Mouse (Mus musculus): ENCODE data around the gene Auts2. TPM values are rescaled to one million over a fixed set of nuclear protein-coding genes. Genes with fewer than 3 reads are reported as not detected.
A peak's percentile ranks its signal among the peaks of the same experiment; 100 is the strongest.

Auts2 gene
- polyA plus RNA-seq, 1 experiment from 2014 or later: 4.9 TPM

- no peak overlapping the region for H3K4me2 ChIP-seq (replicated peaks; ENCODE audit: low read depth)
- no peak overlapping the region for H3K4me3 ChIP-seq (ENCODE audit: low read depth, low read length)
- no peaks in the 10 kb centered on the region for H3K9me3 ChIP-seq (ENCODE audit: control insufficient read depth)
- no peak for ATAC-seq
- H3K27me3 ChIP-seq (replicated peaks; ENCODE audit: control insufficient read depth, insufficient read depth, low read length): no peaks in the 10 kb centered on the region
- H3K4me1 ChIP-seq (replicated peaks; ENCODE audit: control insufficient read depth, insufficient read depth, low read length): 0 out of 2 replicates have a peak, but pooled peaks cover 5% of the 10 kb centered on the region
- no peak overlapping the region for H3K27ac ChIP-seq (ENCODE audit: low read depth, low read length)
- no peaks in the 10 kb centered on the region for H3K36me3 ChIP-seq (ENCODE audit: control insufficient read depth, insufficient read depth)
- 74% methylated on average over 4 of the region's 4 CpGs for WGBS
- H3K9ac ChIP-seq (ENCODE audit: low read depth, low read length): no peak overlapping the region
- no peak for TF ChIP-seq CTCF (IDR thresholded peaks at IDR 0.05; ENCODE audit: low read depth)
Observed at GRCm38 (mm10) chr5:131517677-131518076, 1025.5 kb downstream of the Auts2 start.

- TF ChIP-seq CTCF (IDR thresholded peaks at IDR 0.05; ENCODE audit: low read depth): peak; percentile 25
- H3K36me3 ChIP-seq (ENCODE audit: control insufficient read depth, insufficient read depth): no peaks in the 10 kb centered on the region
- peak; percentile 25; the same call in 1 of the 2 replicates for ATAC-seq
- no peaks in the 10 kb centered on the region for H3K27me3 ChIP-seq (replicated peaks; ENCODE audit: control insufficient read depth, insufficient read depth, low read length)
- no peak overlapping the region for H3K4me3 ChIP-seq (ENCODE audit: low read depth, low read length)
- H3K4me2 ChIP-seq (replicated peaks; ENCODE audit: low read depth): no peak overlapping the region
- H3K9ac ChIP-seq (ENCODE audit: low read depth, low read length): no peak overlapping the region
- H3K4me1 ChIP-seq (replicated peaks; ENCODE audit: control insufficient read depth, insufficient read depth, low read length): 0 out of 2 replicates have a peak, but pooled peaks cover 5% of the 10 kb centered on the region
- WGBS: 20% methylated on average over 14 of the region's 14 CpGs
- no peak overlapping the region for H3K27ac ChIP-seq (ENCODE audit: low read depth, low read length)
- H3K9me3 ChIP-seq (ENCODE audit: control insufficient read depth): no peaks in the 10 kb centered on the region
Observed at GRCm38 (mm10) chr5:131515707-131516407, 1027.3 kb downstream of the Auts2 start.

- Histone ChIP-seq H3K4me1 (replicated peaks; ENCODE audit: control insufficient read depth, insufficient read depth, low read length) (0 out of 2 replicates have a peak, but pooled peaks cover 5% of the 10 kb centered on the region), H3K36me3 (ENCODE audit: control insufficient read depth, insufficient read depth) (no peaks in the 10 kb centered on the region), H3K27me3 (replicated peaks; ENCODE audit: control insufficient read depth, insufficient read depth, low read length) (no peaks in the 10 kb centered on the region), H3K4me2 (replicated peaks; ENCODE audit: low read depth) (no peak overlapping the region), H3K4me3 (ENCODE audit: low read depth, low read length) (no peak overlapping the region), H3K9me3 (ENCODE audit: control insufficient read depth) (no peaks in the 10 kb centered on the region), H3K27ac (ENCODE audit: low read depth, low read length) (no peak overlapping the region), H3K9ac (ENCODE audit: low read depth, low read length) (no peak overlapping the region)
- 57% methylated on average over 3 of the region's 3 CpGs for WGBS
- no peak for ATAC-seq
- TF ChIP-seq CTCF (IDR thresholded peaks at IDR 0.05; ENCODE audit: low read depth): no peak
Observed at GRCm38 (mm10) chr5:131513753-131514152, 1029.4 kb downstream of the Auts2 start.

- WGBS: 80% methylated on average over 10 of the region's 10 CpGs
- Histone ChIP-seq H3K9ac (ENCODE audit: low read depth, low read length) (no peak overlapping the region), H3K27me3 (replicated peaks; ENCODE audit: control insufficient read depth, insufficient read depth, low read length) (no peaks in the 10 kb centered on the region), H3K27ac (ENCODE audit: low read depth, low read length) (no peak overlapping the region), H3K4me2 (replicated peaks; ENCODE audit: low read depth) (no peak overlapping the region), H3K36me3 (ENCODE audit: control insufficient read depth, insufficient read depth) (no peaks in the 10 kb centered on the region), H3K4me3 (ENCODE audit: low read depth, low read length) (no peak overlapping the region), H3K9me3 (ENCODE audit: control insufficient read depth) (no peaks in the 10 kb centered on the region), H3K4me1 (replicated peaks; ENCODE audit: control insufficient read depth, insufficient read depth, low read length) (0 out of 2 replicates have a peak, but pooled peaks cover 5% of the 10 kb centered on the region)
- ATAC-seq: no peak
- TF ChIP-seq CTCF (IDR thresholded peaks at IDR 0.05; ENCODE audit: low read depth): no peak
Observed at GRCm38 (mm10) chr5:131512617-131513016, 1030.5 kb downstream of the Auts2 start.

GRCm38 (mm10) chr5:131510659-131511058 is 1032.5 kb downstream of the Auts2 start:
- no peak overlapping the region for H3K27ac ChIP-seq (ENCODE audit: low read depth, low read length)
- no peak overlapping the region for H3K9ac ChIP-seq (ENCODE audit: low read depth, low read length)
- no peak overlapping the region for H3K4me3 ChIP-seq (ENCODE audit: low read depth, low read length)
- H3K27me3 ChIP-seq (replicated peaks; ENCODE audit: control insufficient read depth, insufficient read depth, low read length): no peaks in the 10 kb centered on the region
- H3K4me1 ChIP-seq (replicated peaks; ENCODE audit: control insufficient read depth, insufficient read depth, low read length): no peaks in the 10 kb centered on the region
- no peaks in the 10 kb centered on the region for H3K9me3 ChIP-seq (ENCODE audit: control insufficient read depth)
- no peaks in the 10 kb centered on the region for H3K36me3 ChIP-seq (ENCODE audit: control insufficient read depth, insufficient read depth)
- WGBS: 63% methylated on average over 5 of the region's 5 CpGs
- no peak for ATAC-seq
- no peak for TF ChIP-seq CTCF (IDR thresholded peaks at IDR 0.05; ENCODE audit: low read depth)
- no peak overlapping the region for H3K4me2 ChIP-seq (replicated peaks; ENCODE audit: low read depth)

GRCm38 (mm10) chr5:131509315-131509714 is 1033.8 kb downstream of the Auts2 start:
- no peaks in the 10 kb centered on the region for H3K9me3 ChIP-seq (ENCODE audit: control insufficient read depth)
- no peak overlapping the region for H3K27ac ChIP-seq (ENCODE audit: low read depth, low read length)
- H3K36me3 ChIP-seq (ENCODE audit: control insufficient read depth, insufficient read depth): no peaks in the 10 kb centered on the region
- no peak overlapping the region for H3K9ac ChIP-seq (ENCODE audit: low read depth, low read length)
- WGBS: 76% methylated on average over 4 of the region's 4 CpGs
- no peaks in the 10 kb centered on the region for H3K27me3 ChIP-seq (replicated peaks; ENCODE audit: control insufficient read depth, insufficient read depth, low read length)
- H3K4me2 ChIP-seq (replicated peaks; ENCODE audit: low read depth): no peak overlapping the region
- TF ChIP-seq CTCF (IDR thresholded peaks at IDR 0.05; ENCODE audit: low read depth): no peak
- ATAC-seq: no peak
- no peak overlapping the region for H3K4me3 ChIP-seq (ENCODE audit: low read depth, low read length)
- no peaks in the 10 kb centered on the region for H3K4me1 ChIP-seq (replicated peaks; ENCODE audit: control insufficient read depth, insufficient read depth, low read length)
